Mouse (Mus musculus) ZHBTc4 (cell line): ENCODE results near the gene Ppp1r12c.

ENCODE experiments used
- DNase-seq: peaks from one replicate; pipeline ENCODE4 v3.0.0-alpha.2; 2011; ENCODE audit warnings: low read depth, low spot score

The Ppp1r12c gene

GRCm38 (mm10) chr7:4516332-4517050, 15.0 kb upstream of the Ppp1r12c start, which contains the start of gene Tnnt1:
Tnnt1 (minus strand) TSS chr7:4516382.
- DNase-seq = peak; percentile 85

DNA sequence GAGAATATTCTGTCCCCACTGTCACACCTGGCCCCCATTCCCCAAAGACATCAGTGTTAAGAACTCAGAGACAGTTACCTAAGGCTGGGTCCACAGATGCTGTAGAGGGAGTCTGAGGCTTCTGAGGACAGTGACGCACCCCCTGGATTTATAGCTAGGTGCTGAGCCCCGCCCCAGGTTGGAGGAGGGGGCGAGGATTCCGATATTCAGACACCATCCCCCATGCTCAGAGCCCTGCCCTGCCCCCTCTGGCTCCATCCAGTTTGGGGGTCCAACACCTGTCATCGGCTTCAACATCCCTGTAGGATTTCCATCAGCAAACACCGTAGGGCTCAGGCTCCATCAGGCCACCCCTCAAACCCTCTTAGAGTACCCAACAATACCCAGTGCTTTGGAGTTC, 14.4 kb upstream of the Ppp1r12c start:
- DNase-seq = no peak

DNA sequence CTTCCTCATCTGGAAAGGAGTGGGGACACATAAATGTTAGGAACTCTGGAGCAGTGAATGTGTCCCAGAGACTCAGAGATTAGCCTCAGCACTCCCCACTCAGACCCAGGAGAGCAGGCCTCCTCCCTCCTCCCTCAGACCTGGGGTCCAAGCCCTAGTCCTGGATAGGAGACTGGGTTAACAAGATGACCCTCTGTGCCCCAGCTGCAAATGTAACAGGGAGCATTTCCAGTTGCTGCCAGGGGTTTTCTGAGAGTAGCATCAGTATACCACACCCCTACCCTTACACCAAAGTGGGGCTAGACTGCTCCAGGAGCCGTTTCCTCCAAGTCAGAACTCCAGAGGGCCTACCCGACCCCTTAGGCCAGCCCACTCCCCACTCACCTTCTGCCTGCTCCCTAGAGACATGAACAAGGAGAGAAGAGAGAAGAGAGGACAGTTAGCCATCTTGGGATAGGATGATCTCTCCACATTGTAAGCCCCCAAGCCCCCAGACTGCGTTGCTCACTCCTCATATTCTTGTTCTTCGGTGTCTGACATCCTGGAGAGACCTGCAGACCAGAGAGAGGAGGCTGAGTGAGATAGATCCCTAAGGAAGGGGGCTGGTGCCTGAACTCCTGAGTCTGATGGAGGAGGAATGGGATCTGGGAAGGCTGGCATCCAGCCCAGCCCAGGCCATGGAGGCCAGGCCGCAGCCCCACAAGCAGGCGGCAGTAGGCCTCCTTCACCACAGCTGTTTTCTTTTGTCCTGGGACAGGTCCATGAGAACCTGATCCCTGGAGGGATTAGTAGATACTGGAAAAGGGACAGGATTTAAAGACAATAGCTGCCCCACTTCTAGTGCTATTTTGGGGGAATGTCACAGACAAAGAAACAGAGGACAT, 12.6 kb upstream of the Ppp1r12c start:
- no peak for DNase-seq

DNA sequence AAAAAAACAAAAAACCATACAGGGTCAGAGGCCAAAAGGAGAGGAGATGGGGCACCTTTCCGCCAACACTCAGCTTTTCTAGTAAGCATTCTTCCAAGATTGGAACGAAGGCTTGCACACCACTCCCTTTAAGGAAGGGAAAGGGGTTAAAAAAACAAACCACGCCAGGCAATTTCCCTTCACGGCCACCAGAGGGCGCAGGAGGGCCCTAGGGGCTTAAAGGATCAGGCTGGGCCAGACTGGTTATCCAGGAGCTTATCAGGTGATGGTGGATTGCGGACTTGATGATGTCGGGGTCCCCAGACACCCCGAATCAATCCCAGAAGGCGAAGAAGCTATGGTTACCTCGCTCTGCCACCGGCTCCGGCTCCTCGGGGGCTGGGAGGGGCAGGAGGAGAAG, 11.8 kb upstream of the Ppp1r12c start:
- peak; percentile 88 for DNase-seq

DNA sequence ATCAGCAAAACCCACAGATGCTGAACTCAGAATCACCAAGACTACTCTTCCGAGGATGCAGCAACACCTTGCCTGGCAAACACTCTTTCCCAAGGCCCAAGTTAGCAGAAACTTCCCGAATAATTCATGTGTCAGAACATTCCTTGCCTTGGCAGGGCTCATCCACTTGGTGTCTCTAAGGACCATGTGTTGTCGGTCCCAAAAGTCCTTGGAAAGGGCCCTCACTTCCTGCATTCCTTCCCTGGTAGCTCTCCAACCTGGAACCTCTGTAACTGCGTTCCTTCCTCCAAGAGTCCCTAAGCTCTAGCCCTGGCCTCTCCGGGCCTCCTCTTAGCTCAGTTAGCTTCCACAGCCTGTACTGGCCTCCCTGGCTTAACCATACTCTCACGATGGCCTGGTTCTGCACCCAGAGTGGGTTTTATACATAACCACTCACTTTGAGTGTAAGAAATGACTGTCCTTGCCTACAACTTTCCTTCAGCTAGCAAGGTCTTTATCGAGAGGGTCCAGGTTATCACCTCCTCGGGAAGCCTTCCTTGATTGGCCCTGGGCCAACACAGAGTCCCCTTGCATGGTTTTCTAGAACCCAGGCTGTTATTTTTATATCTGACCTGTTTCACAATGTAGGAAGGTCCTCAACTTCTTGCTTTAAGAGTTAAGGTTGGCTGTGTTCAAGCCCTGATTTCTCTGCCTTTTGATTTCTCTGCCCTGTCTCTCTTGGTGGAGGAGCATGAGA, 10.2 kb upstream of the Ppp1r12c start:
- no peak for DNase-seq

DNA sequence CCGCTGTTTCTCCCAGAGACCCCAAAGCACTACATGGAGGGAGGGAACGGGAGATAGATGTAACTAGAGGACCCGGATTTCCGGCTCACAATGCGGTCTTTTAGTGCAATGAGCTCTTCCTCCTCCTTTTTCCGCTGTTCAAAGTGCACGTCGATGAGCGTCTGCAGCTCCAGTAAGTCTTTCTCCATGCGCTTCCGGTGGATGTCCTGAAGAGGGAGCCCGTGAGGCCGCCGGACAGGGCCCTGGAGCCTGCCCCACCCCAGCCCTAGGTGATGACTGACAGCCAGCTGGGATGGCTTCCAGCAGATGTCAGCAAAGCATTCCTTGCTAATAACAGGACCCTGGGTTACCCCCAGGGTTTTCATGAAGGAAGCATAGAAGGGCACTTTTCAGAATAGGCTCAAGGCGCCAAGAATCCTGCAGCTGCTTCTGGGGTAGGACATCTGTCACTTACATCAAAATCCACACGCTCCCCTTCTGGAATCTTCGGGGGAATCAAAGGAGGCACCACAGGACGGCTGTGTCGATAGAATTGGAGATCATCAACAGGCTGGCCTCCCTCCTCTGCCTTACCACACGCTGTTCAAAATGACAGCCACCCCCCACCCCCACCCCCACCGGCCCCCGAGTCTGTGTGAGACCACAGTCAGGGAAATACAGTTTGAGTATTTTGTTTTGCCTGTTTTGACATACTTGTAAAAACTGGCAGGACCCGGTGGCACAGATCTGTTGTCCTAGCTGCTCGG, 8.6 kb upstream of the Ppp1r12c start:
- peak; percentile 93 for DNase-seq

- no peak for DNase-seq
Observed at GRCm38 (mm10) chr7:4508739-4509116, 7.2 kb upstream of the Ppp1r12c start.

GRCm38 (mm10) chr7:4508062-4508738, 6.7 kb upstream of the Ppp1r12c start:
- peak; percentile 88 for DNase-seq

- peak; percentile 60 for DNase-seq
Observed at GRCm38 (mm10) chr7:4507220-4507619, 5.7 kb upstream of the Ppp1r12c start.

GRCm38 (mm10) chr7:4504646-4505435, 3.4 kb upstream of the Ppp1r12c start:
- DNase-seq = no peak

- DNase-seq = no peak
Observed at GRCm38 (mm10) chr7:4503858-4504257, 2.4 kb upstream of the Ppp1r12c start.

- no peak for DNase-seq
Observed at GRCm38 (mm10) chr7:4503100-4503499, 1.6 kb upstream of the Ppp1r12c start.

DNA sequence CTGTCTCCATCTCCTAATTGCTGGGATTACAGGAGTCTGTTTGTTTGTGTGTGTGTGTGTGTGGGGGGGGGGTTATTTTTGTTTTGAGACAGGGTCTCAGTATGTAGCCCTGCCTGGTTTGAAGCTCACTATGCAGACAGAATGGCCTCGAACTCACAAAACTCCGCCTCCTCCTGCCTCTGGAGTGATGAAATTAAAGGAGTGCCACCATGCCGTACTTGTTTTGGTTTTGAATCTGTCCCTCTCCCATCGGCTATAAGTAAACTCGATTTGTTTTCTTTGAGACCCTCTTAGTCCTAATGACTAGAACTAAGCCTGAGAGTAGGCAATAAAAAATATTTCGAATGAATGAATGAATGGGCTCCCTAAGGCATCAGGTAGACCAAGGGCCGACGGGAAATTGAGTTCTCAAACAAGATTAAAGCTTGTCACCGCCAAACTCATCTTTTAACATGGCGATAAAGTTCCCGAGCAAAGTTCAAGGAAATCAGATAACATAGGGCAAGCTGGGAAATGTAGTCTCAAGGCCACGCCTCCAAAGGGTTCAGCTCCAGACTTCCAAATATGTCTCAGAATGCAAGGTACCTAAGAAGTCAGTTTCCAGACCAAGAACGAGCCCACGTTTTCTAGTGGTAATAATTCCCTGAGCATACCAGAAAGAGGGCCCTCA, 1.1 kb upstream of the Ppp1r12c start:
- peak; percentile 72 for DNase-seq

GRCm38 (mm10) chr7:4500892-4501471, 498 bp downstream of the Ppp1r12c start:
- DNase-seq = peak; percentile 41

DNA sequence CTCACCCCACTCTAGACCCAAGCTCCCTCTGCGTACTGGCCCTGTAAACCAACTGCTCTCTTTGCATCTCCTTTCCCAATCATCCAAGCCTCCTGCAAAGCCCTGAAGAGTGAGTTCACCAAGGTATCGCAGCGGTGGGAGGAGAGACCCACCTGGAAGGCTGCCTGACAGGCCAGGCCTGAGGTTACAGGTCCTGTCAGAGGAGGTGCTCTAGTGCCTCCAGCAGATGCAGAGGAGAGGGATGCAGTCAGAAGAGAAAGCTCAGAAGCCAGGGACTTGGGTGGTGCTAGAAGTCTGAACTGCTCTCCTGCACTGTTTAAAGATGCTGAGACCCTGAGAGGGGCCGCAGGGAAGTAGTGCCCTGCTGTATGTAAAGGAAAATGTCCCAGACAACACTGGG, 2.4 kb downstream of the Ppp1r12c start:
- no peak for DNase-seq

DNA sequence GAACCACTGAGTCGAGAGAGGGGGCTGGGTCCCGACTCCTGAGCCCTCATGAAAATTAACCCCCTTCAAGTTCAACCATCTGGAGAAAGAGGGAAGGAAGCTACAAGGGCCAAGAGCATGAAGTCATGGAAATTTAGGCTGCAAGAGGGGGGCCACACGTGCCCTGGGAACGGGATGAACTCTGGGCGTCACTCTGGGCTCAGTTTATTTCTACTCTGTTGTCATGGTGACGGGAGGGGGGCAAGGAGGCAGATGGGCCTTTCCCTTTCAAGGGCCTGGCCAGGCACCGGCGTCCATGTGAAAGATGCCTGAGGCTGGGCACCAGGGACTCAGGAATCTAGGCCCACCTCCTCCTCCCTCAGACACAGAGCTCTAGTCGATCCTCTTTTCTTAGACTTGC, 3.2 kb downstream of the Ppp1r12c start:
- no peak for DNase-seq

DNA sequence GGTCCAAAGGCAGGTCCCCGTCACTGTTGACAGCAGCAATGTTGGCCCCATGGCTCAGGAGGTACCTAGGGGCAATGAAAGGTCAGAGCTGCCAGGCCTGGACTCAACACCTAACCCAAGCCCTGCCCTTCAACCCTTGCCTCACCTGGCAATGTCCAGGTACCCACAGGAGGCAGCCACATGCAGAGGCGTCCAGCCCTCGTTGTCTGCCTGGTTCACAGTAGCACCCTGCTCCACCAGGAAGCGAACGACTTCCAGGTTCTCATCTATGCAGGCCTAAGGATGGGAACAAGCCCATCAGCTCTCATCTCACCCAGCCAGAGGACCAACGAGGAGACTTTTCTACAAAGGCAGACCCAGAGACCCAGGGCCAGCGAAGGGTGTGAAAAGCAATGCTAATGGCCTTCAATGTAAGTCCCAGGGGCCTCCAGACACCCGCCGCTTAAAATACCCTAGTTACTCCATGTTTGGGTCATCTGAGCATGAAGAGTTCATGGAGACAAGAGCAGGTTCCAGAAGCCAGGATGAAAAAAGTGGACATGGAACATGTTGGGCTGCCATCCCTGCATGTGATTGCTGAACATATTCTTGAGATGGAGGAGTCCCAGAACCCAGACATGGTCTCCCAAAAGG, 4.1 kb downstream of the Ppp1r12c start:
- no peak for DNase-seq

- DNase-seq = no peak
Observed at GRCm38 (mm10) chr7:4496468-4496867, 5.0 kb downstream of the Ppp1r12c start.

DNA sequence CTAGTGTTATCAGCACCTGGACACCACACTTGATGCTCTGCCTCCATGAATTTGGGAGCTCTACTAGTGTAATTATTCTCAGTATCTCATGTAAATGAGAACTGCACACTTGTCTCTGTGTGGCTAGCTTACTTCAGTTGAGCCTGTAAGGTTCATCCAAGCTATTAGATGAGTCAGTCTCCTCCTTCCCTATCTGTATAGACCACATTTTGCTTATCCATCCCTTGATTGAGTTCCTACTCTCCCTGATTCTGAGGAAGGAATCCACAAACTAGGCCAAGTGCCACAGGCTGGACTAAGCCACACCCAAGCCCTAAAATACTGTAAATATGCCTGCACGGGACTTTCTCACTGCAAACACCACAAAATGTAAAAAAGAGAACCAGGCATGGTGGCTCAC, 7.5 kb downstream of the Ppp1r12c start:
- no peak for DNase-seq
